Mouse (Mus musculus): Measurements from ENCODE around the gene Wfdc15b.
A peak's percentile ranks its signal among the peaks of the same experiment; 100 is the strongest.

Gene Wfdc15b

DNA sequence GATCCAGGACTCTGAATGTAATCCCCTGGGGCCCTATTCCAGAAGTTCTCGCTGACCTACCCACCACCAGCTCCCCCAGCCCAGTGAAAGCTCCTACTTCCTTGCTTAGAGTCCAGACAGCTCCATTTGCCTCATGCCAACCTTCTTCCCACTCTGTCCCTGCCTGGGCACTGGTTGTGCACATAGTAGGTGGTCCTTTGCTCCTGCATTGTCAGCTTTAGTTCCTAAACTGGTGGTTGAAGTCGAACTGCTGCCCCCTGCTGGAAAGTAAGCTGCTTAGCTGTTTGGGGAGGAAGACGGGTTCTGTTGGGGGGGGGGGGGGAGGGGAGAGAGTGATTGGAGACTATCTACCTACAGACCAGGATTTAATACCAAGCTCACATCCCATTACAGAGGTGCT is 41.3 kb downstream of the Wfdc15b start:
- no peak for DNase-seq (ENCODE audit: low spot score in 2 of 2)

DNA sequence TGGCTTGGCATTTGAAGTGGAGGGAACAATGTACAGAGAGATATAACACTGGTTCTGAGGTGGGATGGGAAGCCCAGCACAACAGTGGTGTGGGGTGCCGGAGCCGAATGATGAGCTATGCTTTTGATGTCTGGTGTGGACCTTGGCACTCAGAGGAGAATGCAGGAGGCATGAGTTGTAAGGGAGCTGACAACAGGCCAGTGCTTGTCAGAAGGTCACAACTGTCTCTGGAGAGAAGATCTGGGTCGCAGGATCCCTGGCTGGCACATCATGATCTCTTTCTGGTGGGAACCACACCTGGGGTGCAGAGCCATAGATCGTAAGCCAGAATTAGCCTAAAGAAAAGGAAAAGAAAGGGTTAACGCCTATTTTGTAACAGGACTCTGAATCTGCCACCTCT is 43.6 kb downstream of the Wfdc15b start:
- DNase-seq (ENCODE audit: low spot score in 2 of 2): no peak

DNA sequence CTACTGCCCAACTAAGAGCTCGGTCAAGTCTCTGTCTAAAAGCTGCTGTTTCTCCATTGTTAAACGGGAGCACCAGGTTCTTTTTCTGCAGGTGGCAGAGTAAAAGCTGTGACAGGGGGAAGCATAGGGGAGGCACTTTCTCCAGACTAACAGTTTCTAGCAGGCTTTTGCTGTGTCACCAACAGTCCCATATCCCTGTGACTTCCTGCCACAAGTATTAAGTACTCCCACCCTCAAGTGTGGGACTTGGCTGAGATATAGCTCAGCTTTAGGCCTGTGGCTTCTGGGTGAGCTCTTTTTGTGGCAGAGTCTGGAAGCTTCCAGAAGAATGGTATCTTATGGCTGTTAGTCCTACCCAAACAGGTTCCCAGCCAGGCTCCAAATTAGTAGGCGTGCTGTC is 45.6 kb downstream of the Wfdc15b start:
- DNase-seq (ENCODE audit: low spot score in 2 of 2): no peak

DNA sequence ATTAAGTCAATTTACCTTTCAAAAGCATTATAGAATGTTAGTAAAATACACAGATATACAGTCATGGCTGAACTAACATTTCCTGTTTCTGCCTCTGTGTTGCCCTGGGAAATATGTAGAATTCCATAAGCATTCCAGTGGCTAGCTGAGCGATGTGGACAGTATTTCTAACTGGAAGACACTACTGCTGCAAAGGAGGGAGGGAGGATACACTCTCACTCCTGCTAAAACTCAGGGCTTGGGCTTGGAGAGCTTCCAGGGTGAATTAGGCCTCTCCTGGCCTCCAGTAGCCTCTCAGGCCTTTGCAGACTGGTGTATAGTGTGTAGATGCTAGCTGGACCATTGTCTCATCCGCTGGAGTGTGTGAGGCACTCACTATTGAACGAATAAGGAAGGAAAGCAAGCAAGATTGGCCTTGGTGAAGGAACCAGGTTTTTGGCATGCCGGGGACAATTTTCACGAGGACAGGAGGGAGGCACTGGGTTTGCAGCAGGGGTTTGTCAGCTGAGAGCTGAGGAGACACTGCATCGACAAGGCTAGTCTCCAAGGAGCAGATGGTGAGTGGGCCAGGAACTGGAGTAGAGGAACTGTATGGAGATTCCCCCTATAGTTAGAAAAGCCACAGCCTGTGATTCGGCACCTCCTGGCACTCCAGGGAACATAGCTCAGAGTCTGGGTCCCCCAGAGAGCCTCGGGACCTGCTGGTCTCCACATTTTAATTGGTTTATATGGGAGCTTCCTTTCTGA is 46.6 kb downstream of the Wfdc15b start:
- DNase-seq (ENCODE audit: low spot score in 2 of 2): peak; percentile 81 to 84

DNA sequence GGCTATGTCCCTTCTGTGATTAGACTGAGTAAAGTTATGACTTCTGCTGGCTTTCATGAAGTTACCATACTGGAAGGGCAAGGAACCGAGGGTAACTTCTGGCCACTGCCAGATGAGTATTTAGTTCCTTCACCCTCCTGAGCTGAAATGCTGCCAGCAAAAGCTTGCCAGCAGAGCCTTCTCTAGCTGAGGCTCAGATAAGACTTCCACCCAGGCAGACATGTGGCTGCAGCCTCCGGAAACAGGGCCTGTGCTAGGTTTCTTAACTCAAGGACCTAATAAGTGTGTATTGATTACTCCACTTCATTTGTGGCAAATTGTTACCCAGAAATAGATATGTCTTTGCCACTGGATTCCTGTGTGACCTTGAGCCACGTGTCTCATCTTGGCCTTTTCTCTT is 48.1 kb downstream of the Wfdc15b start:
- no peak for DNase-seq (ENCODE audit: low spot score in 2 of 2)

DNA sequence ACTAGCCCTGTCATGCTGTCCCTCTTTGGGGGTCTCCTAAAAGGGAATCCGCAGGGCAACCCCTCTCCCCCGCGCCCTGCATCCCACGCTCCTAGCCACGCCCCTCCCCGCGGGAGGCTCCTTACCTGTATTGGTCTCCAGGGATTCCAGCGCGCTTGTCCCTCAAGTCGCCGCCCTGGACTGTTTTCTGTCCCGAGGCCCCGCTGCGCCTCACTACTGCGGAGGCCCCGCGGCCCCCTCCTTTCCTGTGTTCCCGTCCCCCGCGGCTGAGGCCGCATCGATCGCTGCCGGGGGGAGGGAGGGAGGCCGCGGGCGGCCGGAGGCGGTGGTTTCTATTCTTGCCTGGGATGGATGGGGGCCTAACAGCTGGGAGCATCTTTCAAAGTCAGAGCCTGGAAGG is 50.6 kb downstream of the Wfdc15b start, which contains the start of gene Kcns1:
TSS of gene Kcns1 (minus strand) at position 212 of the 400 bp plus-strand sequence.
- DNase-seq (ENCODE audit: low spot score in 2 of 2): no peak

DNA sequence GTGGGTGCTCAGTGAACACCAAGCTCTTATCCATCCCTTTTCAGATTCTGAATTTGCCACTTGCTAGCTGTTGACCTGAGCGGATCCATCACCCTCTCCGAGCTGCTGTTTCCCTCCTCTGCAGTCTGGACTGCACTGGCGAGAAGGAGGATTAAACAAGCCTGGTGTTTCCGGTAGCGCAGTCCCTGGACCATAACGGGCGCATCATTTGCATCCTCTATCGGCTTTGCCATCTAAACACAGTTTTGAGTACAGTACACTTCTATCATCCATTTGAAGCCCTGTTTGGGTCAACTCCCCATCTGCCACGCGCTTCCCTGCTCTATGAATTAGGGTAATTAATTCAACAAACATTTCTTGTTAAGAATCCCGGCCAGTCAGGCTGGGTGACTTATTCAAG is 51.1 kb downstream of the Wfdc15b start:
- no peak for DNase-seq (ENCODE audit: low spot score in 2 of 2)

DNA sequence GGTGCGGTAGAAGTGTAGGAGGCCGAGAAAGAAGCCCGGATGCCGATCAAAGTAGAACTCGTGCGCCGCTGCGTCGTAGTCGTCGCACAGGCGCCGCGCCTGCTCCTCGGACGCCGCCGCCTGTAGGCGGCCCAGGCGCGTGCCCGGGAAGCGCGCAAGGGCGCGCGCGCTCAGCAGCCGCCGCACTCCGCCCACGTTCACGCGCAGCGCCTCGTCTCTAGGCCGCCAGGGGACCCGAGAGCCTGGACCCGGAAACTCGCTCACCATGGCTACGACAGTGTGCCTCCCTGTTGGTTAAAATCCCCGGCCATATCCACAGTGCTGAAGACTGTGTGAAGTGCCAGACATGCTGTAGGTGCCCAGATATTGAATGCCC is 52.9 kb downstream of the Wfdc15b start:
- DNase-seq (ENCODE audit: low spot score in 2 of 2): peak; percentile 30 to 38

DNA sequence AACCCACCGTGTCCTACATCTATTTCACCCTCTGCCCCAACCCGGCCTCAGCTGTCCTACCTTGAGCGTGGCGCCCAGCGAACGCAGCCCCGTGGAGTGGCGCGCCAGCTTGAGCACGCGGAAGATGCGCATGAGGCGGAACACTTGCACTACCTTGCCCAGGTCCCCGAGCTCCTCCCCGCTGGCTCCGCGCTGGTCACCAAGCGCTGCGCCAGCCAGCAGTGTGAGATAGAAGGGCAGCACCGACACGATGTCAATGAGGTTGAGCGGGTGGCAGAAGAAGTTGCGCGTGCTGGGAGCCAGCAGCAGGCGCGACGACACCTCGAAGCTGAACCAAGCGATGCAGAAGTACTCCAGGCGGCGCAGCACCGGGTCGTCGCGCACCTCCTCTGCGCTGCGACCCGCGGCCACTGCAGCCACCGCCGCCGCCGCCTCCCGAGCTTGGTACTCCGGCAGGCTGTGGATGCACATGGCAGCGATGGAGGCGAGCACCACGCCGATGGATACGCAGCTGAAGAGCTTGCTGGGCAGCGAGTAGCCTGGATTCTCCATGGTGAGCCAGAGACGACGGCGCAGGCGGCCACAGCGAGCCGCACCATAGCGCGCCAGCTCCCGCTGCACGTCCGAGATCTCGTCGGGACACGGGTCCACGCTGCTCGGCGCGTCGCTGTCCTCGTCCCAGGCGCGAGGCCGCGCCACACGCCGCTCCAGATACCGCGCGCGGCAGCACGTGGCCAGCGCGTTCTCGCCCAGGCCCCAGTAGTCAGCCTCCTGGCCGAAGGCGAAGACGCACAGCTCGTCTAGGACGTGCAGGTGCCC is 53.5 kb downstream of the Wfdc15b start:
- no peak for DNase-seq (ENCODE audit: low spot score in 2 of 2)

DNA sequence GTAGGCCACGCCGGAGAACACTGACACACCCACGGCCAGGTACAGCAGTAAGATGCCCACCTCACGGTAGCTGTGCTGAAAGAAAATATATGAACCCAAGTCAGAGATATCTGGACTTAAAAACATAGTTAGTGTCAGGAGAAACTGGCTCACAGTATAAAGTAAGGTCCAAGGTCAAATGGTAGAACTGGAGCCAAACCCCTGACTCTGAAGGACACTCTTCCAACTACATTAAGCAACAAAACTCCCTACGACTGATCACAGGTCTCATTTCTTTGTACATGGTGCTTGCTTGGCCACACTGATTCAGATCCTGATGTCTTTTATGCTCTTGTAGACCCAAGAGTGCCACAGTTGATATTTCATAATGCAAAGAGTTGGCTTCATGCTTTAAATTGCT is 56.5 kb downstream of the Wfdc15b start:
- DNase-seq (ENCODE audit: low spot score in 2 of 2): no peak

Measured in right cerebral cortex, adult 2 months (tissue).